Mouse (Mus musculus) forebrain, postnatal 0 days (tissue): ENCODE results near the gene Ccdc88c. TPM values are rescaled to one million over a fixed set of nuclear protein-coding genes. Genes with fewer than 3 reads are reported as not detected.

Experiments used
- ATAC-seq: fragments of 200-750 bp; cut with Nextera tagmentation; 2 replicates; pipeline ENCODE4 v1.8.0; 2017; ENCODE audit warnings: mild to moderate bottlenecking, moderate library complexity
- DNase-seq: peaks from one replicate; pipeline ENCODE4 v3.0.0-alpha.2; 2015
- H3K27ac ChIP-seq: fragments of 300-500 bp; sonication (generic); 2 replicates; pipeline ENCODE4 v1.5.1; 2014; ENCODE audit warnings: low read depth, mild to moderate bottlenecking, antibody characterized with exemption, low read length, moderate library complexity, mixed read lengths
- H3K27me3 ChIP-seq: fragments of 300-500 bp; sonication (generic); 2 replicates; pipeline ENCODE4 v1.6.1; 2014; ENCODE audit warnings: mild to moderate bottlenecking, low read length, mixed read lengths; ENCODE audit not compliant: insufficient read depth
- H3K36me3 ChIP-seq: fragments of 300-500 bp; sonication (generic); 2 replicates; pipeline ENCODE4 v1.6.1; 2014; ENCODE audit warnings: mild to moderate bottlenecking, moderate library complexity; ENCODE audit not compliant: insufficient read depth
- H3K4me1 ChIP-seq: fragments of 300-500 bp; sonication (generic); 2 replicates; pipeline ENCODE4 v1.6.1; 2014; ENCODE audit warnings: antibody characterized with exemption; ENCODE audit not compliant: insufficient read depth
- H3K4me2 ChIP-seq: fragments of 300-500 bp; sonication (generic); 2 replicates; pipeline ENCODE4 v1.6.1; 2014; ENCODE audit warnings: low read depth, mild to moderate bottlenecking, moderate library complexity
- H3K4me3 ChIP-seq: fragments of 300-500 bp; sonication (generic); 2 replicates; pipeline ENCODE4 v1.5.1; 2014; ENCODE audit warnings: low read depth, low read length, mixed read lengths
- H3K9ac ChIP-seq: fragments of 300-500 bp; sonication (generic); 2 replicates; pipeline ENCODE4 v1.6.1; 2014; ENCODE audit warnings: mild to moderate bottlenecking
- H3K9me3 ChIP-seq: fragments of 300-500 bp; sonication (generic); 2 replicates; pipeline ENCODE4 v1.6.1; 2016; ENCODE audit warnings: low read length
- CTCF ChIP-seq: sonication (generic); IDR thresholded peaks from 2 replicates; pipeline ENCODE4 v1.5.1; 2016; ENCODE audit warnings: antibody characterized with exemption, control low read depth, low read depth
- WGBS: fragments of 180-500 bp; shearing (Covaris S2); extraction: QIAGEN DNeasy Blood & Tissue Kit; methylation state at CpG from one replicate; pipeline ENCODE4 v1.1.7; 2014; 5-methylcytosine and 5-hydroxymethylcytosine counted together
- polyA plus RNA-seq: library from polyadenylated mRNA; unstranded; fragments of >200 nt; fragmentation: Nextera tagmentation; extraction: Ambion mirVana; gene quantifications from 2 replicates; pipeline ENCODE4 v1.2.1, GENCODE M21; 2015
- total RNA-seq: library from RNA; depleted of rRNA; stranded (reverse); fragments of >200 nt; gene quantifications from 2 replicates; pipeline ENCODE4 v1.2.3, GENCODE M21; 2014

Gene Ccdc88c
- total and polyA plus RNA-seq, 2 experiments from 2014 or later: 14.6 to 31.5 TPM

DNA sequence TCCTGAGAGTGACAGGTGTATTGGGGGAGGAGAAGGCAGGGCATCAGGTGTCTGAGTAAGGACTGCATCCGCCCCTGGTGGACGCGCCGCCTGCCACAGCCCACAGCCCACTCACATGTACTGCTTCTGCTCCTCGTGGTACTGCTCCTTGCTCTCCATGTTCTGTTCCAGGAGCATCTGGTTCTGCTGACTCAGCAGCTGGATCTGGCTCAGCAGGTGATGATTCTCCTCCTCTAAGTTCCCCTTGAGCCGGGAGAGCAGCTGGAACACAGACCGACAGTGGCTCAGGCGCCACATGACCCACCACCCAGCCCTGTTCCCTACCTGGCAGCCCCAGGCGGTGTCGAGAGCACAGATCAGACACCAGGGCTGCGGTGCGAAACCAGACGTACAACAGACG lies 97.2 kb downstream of the Ccdc88c start:
- no peaks in the 10 kb centered on the region for H3K27me3 ChIP-seq
- H3K9ac ChIP-seq: no peak overlapping the region
- no peaks in the 10 kb centered on the region for H3K9me3 ChIP-seq
- no peak overlapping the region for H3K4me2 ChIP-seq
- ATAC-seq (no peak), DNase-seq (no peak)
- no peak for TF ChIP-seq CTCF
- peaks cover 61% of the 10 kb centered on the region for H3K36me3 ChIP-seq
- WGBS: 96% methylated on average over 14 of the region's 14 CpGs
- H3K4me3 ChIP-seq: no peak overlapping the region
- no peak overlapping the region for H3K27ac ChIP-seq
- H3K4me1 ChIP-seq: no peaks in the 10 kb centered on the region

DNA sequence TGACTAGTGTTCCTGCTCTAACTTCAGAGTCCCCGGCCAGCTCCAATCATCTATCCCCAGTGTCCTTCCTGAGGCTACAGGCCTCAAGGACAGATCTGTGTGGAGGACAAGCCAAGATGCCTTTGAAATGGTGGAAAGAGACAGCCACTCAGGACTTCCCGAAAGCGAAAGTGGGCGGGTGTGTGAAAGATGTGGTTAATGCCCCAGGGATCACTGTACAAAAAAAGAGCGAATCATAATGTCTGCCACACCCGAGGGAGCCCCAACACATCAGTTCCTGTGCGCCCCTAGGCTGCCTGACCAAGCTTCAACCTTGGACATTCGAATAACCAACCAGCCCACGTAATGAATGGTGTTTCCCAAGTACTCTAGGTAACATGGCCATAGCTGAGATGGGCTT lies 100.6 kb downstream of the Ccdc88c start:
- no peak for DNase-seq
- TF ChIP-seq CTCF: no peak
- Histone ChIP-seq H3K27ac (no peak overlapping the region), H3K9ac (no peak overlapping the region), H3K4me3 (no peak overlapping the region), H3K4me1 (no peaks in the 10 kb centered on the region), H3K4me2 (no peak overlapping the region), H3K27me3 (no peaks in the 10 kb centered on the region), H3K9me3 (no peaks in the 10 kb centered on the region), H3K36me3 (peaks cover 62% of the 10 kb centered on the region)
- 90% methylated on average over 9 of the region's 9 CpGs for WGBS
- no peak for ATAC-seq

DNA sequence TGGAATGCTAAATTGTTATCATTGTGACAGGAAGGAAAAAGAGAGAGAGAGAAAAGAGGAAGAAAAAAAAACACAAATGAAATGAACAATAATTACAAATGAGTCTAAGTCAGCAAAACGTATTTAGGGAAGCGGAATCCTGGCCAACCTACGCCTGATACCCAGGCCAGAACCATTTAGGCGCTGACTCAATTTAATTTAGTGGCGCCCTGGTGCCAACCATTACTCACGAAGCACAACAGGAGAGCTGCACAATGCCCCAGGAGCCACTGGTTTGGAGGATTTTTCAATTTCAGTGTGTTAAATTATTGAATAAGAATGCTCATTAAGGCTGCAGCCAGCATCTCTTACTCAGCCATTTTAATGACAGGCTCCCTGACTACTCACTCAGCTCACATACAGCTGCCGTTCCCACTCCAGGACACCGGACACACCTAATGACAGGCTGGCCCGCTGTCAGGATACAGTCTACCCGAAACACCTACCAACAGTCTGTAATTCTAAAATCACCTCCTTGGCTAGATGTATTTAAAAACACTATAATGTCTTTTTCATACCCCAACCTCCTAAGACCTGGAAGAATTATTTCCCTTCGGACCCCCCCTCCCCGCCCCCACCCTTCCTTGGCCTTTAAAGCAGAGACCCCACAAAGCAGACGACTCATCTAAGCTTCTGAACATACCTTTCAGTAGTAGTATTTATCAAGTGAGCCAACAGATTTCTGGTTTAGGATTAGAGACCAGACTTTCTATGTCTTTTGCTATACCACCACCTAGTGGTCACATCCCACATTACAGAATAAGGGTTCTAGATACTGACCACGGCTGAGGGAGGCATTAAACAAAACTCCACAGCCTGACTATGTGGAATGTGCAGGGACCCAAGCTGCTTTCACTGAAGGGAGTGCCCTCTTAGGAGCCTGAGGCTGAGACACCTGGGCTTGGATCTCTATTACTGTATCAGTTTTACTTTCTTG lies 102.9 kb downstream of the Ccdc88c start:
- DNase-seq (peak; percentile 90), ATAC-seq (peak; percentile 81)
- TF ChIP-seq CTCF: peak; percentile 87
- no peaks in the 10 kb centered on the region for H3K27me3 ChIP-seq
- no peaks in the 10 kb centered on the region for H3K4me1 ChIP-seq
- H3K9me3 ChIP-seq: no peaks in the 10 kb centered on the region
- H3K4me2 ChIP-seq: no peak overlapping the region
- no peak overlapping the region for H3K27ac ChIP-seq
- WGBS: 57% methylated on average over 14 of the region's 14 CpGs
- peaks cover 58% of the 10 kb centered on the region for H3K36me3 ChIP-seq
- H3K4me3 ChIP-seq: no peak overlapping the region
- H3K9ac ChIP-seq: no peak overlapping the region

DNA sequence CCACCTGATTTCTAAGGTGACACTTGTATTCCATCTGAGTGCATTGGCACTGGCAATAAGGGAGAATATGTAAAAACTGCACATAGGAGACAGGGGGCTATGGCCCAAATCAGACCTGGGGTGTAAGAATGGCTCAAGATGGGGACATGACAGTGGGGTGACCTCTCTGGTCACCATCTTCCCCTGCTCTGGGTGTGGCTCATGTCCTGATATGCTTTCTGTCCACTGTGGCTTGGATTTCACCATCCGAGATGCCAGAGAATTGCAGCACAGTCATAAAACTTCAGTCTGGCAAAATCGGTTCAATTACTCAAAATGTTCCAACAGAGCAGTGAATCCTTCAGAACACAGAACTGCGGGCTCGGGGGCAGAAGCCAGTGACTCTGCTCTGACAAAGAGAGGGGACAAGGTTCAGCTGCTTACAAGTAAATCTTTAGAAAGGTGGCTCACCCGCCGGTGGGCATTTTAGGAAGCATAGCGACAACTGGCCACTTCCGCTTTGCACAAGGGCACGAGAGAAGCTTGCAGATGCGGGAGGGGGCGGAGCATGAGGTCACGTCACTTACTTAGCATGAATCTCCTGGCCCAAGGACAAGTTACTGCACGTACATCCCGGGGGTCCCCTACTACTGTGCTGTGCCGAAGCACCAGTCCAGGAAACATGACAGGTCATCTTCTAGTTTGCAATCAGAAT lies 104.1 kb downstream of the Ccdc88c start:
- no peak for TF ChIP-seq CTCF
- DNase-seq: no peak
- no peak overlapping the region for H3K27ac ChIP-seq
- H3K4me2 ChIP-seq: no peak overlapping the region
- H3K4me1 ChIP-seq: no peaks in the 10 kb centered on the region
- peaks cover 54% of the 10 kb centered on the region for H3K36me3 ChIP-seq
- ATAC-seq: no peak
- WGBS: 88% methylated on average over 15 of the region's 15 CpGs
- H3K9ac ChIP-seq: no peak overlapping the region
- H3K27me3 ChIP-seq: no peaks in the 10 kb centered on the region
- H3K4me3 ChIP-seq: no peak overlapping the region
- no peaks in the 10 kb centered on the region for H3K9me3 ChIP-seq

DNA sequence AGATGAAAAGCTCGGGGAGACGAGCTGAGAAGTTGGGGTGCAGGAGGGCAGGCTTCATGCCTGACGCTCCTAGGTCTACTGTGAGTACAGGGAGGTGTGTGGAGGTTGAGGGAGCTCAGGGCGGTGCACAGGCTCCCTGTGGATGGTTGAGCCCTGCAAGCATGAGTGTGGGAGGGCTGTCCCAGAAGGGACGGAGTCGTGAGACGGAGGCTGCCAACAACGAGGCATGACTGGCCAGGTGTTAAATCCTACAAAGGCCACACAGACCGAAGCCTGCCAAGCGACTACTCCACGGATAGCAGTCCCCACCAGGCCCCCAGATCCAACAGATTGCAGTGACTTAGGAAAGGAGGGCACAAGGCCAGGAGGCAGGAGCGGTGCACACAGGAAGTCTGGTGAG lies 118.1 kb downstream of the Ccdc88c start:
- no peak for DNase-seq

DNA sequence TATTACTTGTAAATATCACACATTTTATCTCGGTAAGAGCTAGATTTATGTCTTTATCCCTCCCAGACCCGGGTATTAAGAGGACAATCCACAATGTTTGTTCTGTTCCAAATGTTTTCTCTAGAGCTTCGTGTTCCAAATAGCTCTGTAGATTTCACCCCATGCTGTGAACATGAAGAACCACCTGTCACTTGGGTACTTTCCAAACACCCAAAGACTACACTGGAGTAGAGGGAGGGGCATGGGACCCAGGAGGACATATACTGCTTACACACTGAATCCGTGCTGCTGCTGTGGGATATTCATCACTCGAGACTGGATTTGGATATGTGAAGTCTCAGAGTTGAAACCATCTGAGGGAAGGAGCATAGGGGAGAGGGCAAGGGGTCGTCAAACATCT lies 119.1 kb downstream of the Ccdc88c start:
- no peak for TF ChIP-seq CTCF
- Histone ChIP-seq H3K4me1 (0 out of 2 replicates have a peak, but pooled peaks cover 4% of the 10 kb centered on the region), H3K4me2 (no peak overlapping the region), H3K36me3 (peaks cover 14% of the 10 kb centered on the region), H3K27ac (no peak overlapping the region), H3K9me3 (no peaks in the 10 kb centered on the region), H3K4me3 (no peak overlapping the region), H3K27me3 (no peaks in the 10 kb centered on the region; the same call in 1 of the 2 replicates), H3K9ac (no peak overlapping the region)
- WGBS: 67% methylated on average over 6 of the region's 6 CpGs
- DNase-seq (no peak), ATAC-seq (no peak)

More for the DNA sequence above, 118.1 kb downstream of the Ccdc88c start:
- no peak for TF ChIP-seq CTCF
- WGBS: 66% methylated on average over 12 of the region's 12 CpGs
- Histone ChIP-seq H3K4me2 (no peak overlapping the region), H3K4me3 (no peak overlapping the region), H3K9me3 (no peaks in the 10 kb centered on the region), H3K27ac (no peak overlapping the region), H3K36me3 (peaks cover 17% of the 10 kb centered on the region), H3K27me3 (no peaks in the 10 kb centered on the region; the same call in 1 of the 2 replicates), H3K4me1 (0 out of 2 replicates have a peak, but pooled peaks cover 4% of the 10 kb centered on the region), H3K9ac (no peak overlapping the region)
- no peak for ATAC-seq
